Mouse (Mus musculus): ENCODE measurements at regions not wholly inside any gene's neighbourhood (a gene's known extent, or its start where the extent isn't known, plus 50 kb on each side); places are given as distances from the start of the nearest gene placed in this dataset.
"Not testable (repeated sequence)": the region's sequence is repeated elsewhere in the genome, so short reads cannot be mapped to it uniquely, and the experiment has no call there.

- H3K4me3 ChIP-seq (ENCODE audit: insufficient read depth, low read depth, low read length), result no peak overlapping the region
- TF ChIP-seq CTCF (conservative IDR thresholded peaks at IDR 0.05; ENCODE audit: insufficient read depth, insufficient read length, low read depth, low read length) (no peak), POLR2A (IDR thresholded peaks at IDR 0.05; ENCODE audit: low read depth, low read length) (no peak)
- H3K4me1 ChIP-seq (ENCODE audit: control insufficient read depth, insufficient read depth, low read length), result no peaks in the 10 kb centered on the region
- DNase-seq, result peak; percentile 53
- H3K27me3 ChIP-seq (replicated peaks; ENCODE audit: control insufficient read depth, insufficient read depth, low read length), result no peaks in the 10 kb centered on the region
- no peaks in the 10 kb centered on the region for H3K36me3 ChIP-seq (ENCODE audit: control insufficient read depth, insufficient read depth, low read length)
- WGBS, result 51% methylated on average over 2 of the region's 2 CpGs
- H3K27ac ChIP-seq (ENCODE audit: insufficient read depth, low read depth, low read length), result no peak overlapping the region
These were observed 233.7 kb downstream of the AI429214 start for GRCm38 (mm10) chr8:37227091-37227490.

DNA sequence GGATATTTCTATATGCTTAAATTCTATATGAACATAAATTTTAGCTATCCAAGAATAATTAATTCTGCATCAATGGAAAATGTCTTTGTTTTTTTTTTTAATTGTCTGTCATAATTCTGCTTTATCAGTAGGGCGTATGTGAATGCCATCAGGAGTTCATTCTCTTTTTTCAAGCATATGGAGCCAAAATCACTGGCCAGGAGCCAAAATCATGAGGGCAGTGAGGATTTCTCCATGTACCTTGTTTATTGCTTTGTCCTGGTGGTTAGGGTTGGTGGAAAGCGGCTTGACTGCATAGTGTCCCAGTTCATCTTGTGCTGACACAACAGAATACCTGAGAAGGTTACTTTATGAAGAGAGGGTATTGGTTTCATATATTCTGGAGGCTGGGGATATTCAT, 243.9 kb downstream of the AI429214 start:
- no peaks in the 10 kb centered on the region for H3K36me3 ChIP-seq (ENCODE audit: control insufficient read depth, insufficient read depth, low read length)
- H3K4me3 ChIP-seq (ENCODE audit: insufficient read depth, low read depth, low read length), result no peak overlapping the region
- H3K27ac ChIP-seq (ENCODE audit: insufficient read depth, low read depth, low read length), result no peak overlapping the region
- H3K27me3 ChIP-seq (replicated peaks; ENCODE audit: control insufficient read depth, insufficient read depth, low read length), result no peaks in the 10 kb centered on the region
- no peak for TF ChIP-seq CTCF (conservative IDR thresholded peaks at IDR 0.05; ENCODE audit: insufficient read depth, insufficient read length, low read depth, low read length)
- no peak for TF ChIP-seq POLR2A (IDR thresholded peaks at IDR 0.05; ENCODE audit: low read depth, low read length)
- WGBS, result 86% methylated on average over 2 of the region's 2 CpGs
- H3K4me1 ChIP-seq (ENCODE audit: control insufficient read depth, insufficient read depth, low read length), result no peaks in the 10 kb centered on the region
- no peak for DNase-seq

GRCm38 (mm10) chr8:37239354-37239753, 245.9 kb downstream of the AI429214 start:
- H3K27me3 ChIP-seq (replicated peaks; ENCODE audit: control insufficient read depth, insufficient read depth, low read length), result no peaks in the 10 kb centered on the region
- TF ChIP-seq CTCF (conservative IDR thresholded peaks at IDR 0.05; ENCODE audit: insufficient read depth, insufficient read length, low read depth, low read length) (no peak), POLR2A (IDR thresholded peaks at IDR 0.05; ENCODE audit: low read depth, low read length) (no peak)
- H3K4me3 ChIP-seq (ENCODE audit: insufficient read depth, low read depth, low read length), result no peak overlapping the region
- H3K36me3 ChIP-seq (ENCODE audit: control insufficient read depth, insufficient read depth, low read length), result no peaks in the 10 kb centered on the region
- no peak overlapping the region for H3K27ac ChIP-seq (ENCODE audit: insufficient read depth, low read depth, low read length)
- no peaks in the 10 kb centered on the region for H3K4me1 ChIP-seq (ENCODE audit: control insufficient read depth, insufficient read depth, low read length)
- no peak for DNase-seq

DNA sequence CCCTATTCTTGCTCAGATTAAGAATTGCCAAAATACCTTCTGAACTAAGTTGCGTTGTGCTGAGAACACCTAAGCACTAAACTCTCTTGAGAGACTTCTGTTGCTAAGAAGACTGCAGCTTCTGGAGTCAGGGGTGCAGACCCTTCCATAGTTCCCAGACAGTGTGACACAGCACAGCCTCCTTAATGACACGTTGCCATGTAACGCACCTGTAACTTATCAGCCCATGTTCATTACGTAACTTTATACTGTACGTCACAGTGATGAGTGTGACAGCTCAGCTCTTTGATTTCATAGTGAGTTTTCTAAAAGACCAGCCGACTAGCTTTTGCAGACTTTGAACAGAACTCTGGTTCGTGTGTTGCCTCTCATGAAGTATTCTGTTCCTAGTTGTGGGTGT, 257.8 kb downstream of the AI429214 start:
- H3K36me3 ChIP-seq (ENCODE audit: control insufficient read depth, insufficient read depth, low read length); H3K27ac ChIP-seq (ENCODE audit: insufficient read depth, low read depth, low read length); H3K27me3 ChIP-seq (replicated peaks; ENCODE audit: control insufficient read depth, insufficient read depth, low read length); DNase-seq; H3K4me1 ChIP-seq (ENCODE audit: control insufficient read depth, insufficient read depth, low read length); H3K4me3 ChIP-seq (ENCODE audit: insufficient read depth, low read depth, low read length): not testable (repeated sequence)
- WGBS, result 48% methylated on average over 7 of the region's 7 CpGs

DNA sequence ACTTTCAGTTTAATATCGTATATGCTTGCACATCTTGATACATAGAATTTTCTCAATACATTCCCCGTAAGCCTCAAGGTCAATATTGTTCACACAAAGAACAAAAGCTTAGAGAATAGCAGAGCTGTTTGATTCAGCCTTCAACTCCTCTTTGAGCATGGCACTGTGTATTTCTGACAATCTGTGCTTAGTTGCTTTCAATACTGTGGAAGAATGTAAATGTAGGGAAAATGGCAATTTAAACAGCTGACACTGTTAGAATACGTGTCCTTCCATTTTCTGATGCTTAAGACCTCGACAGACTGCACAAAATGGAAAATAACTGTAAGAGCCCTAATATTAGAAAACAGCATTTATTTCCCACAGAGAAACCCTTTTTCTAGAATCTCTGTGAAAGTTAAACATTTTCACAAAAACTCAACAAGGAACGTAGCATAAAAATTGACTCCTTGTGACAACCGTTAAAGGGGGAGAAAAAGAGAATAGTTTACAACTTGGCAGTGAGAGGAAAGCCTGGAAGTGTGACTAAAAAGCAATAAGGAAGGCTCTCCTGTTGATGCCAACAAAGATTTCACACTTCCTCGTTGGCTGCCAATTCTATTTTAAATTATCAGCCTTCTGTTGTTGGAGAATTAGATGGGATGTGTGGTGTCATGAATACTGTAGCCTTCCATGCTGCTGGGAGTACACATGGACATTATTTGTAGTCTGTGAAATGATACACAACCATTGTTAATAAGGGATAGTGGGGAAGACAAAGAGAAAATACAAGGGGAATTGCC, 297.9 kb downstream of the AI429214 start:
- H3K36me3 ChIP-seq (ENCODE audit: control insufficient read depth, insufficient read depth, low read length), result no peaks in the 10 kb centered on the region
- no peak overlapping the region for H3K27ac ChIP-seq (ENCODE audit: insufficient read depth, low read depth, low read length)
- H3K4me1 ChIP-seq (ENCODE audit: control insufficient read depth, insufficient read depth, low read length), result no peaks in the 10 kb centered on the region
- DNase-seq, result no peak
- H3K27me3 ChIP-seq (replicated peaks; ENCODE audit: control insufficient read depth, insufficient read depth, low read length), result no peaks in the 10 kb centered on the region
- TF ChIP-seq POLR2A (IDR thresholded peaks at IDR 0.05; ENCODE audit: low read depth, low read length), result no peak
- no peak for TF ChIP-seq CTCF (conservative IDR thresholded peaks at IDR 0.05; ENCODE audit: insufficient read depth, insufficient read length, low read depth, low read length)
- 74% methylated on average over 7 of the region's 7 CpGs for WGBS
- H3K4me3 ChIP-seq (ENCODE audit: insufficient read depth, low read depth, low read length), result no peak overlapping the region
